ENCODE assay signal across 8 mouse cellular contexts in the genomic region with DNA sequence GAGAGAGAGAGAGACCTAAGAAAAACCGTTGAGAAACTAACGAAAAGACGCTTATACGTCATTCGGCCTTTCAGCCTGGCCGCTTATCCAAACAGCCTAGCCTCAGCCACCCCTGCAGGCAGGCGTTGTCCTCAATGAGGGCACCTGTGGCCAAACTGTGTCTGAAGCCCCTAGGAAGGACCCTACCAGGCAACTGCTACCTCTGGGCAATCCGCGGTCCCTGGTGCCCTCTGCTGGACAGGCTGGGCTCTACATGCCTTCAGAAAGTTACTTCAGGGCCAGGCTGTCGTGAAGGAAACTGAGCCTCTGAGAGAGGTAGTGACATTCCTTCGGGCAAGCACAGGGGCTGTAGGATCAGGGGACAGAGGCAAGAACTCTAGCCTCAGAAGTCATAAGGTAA.
DNase-seq lines count a peak whose midpoint lies in the region; ATAC-seq and TF ChIP-seq lines count a peak whose summit lies in the region.

No protein-coding gene starts in this region.

- no peak for TF ChIP-seq POLR2A in cortical plate, adult 2 months (IDR thresholded peaks at IDR 0.05; ENCODE audit: extremely low read depth, insufficient read depth, low read length)

- no peaks in the 10 kb centered on the region; the same call in 1 of the 2 replicates for H3K27me3 ChIP-seq in G1E (ENCODE audit: insufficient read depth, low read length)
- H3K27me3 ChIP-seq in neural tube, embryonic 12.5 days (replicated peaks) = 0 out of 2 replicates have a peak, but pooled peaks cover 3% of the 10 kb centered on the region

- H3K4me1 ChIP-seq in G1E (ENCODE audit: insufficient read depth, low read depth, low read length) = no peaks in the 10 kb centered on the region
- no peaks in the 10 kb centered on the region for H3K4me1 ChIP-seq in cortical plate, adult 2 months (ENCODE audit: control insufficient read depth, insufficient read depth, low read length)
- H3K4me1 ChIP-seq in neural tube, embryonic 12.5 days = peaks cover 14% of the 10 kb centered on the region

- DNase-seq in 3134 (ENCODE audit: extremely low read depth, insufficient read length, low spot score) = peak; percentile 53
- DNase-seq in G1E (ENCODE audit: low spot score) = no peak
- DNase-seq in gastrocnemius, postnatal 36 days = peak; percentile 47 to 60
- DNase-seq in kidney, adult 9 months = peak; percentile 63
- DNase-seq in lung, adult 18-20 months = peak; percentile 42 to 44
- peak; percentile 84 for DNase-seq in testis, postnatal 10 days (ENCODE audit: low spot score)

- H3K9me3 ChIP-seq in G1E (replicated peaks) = peaks cover 72% of the 10 kb centered on the region
- H3K9me3 ChIP-seq in neural tube, embryonic 12.5 days = no peaks in the 10 kb centered on the region

- intact Hi-C loops in gastrocnemius, postnatal 36 days (cut with DNase I) = loop anchor here (1.0 to 5.0 kb wide), 3 partner anchors 107 to 480 kb away; partner anchors contain the start of gene Sulf2

- H3K27ac ChIP-seq in cortical plate, adult 2 months (ENCODE audit: insufficient read depth, low read length) = no peak overlapping the region
- H3K27ac ChIP-seq in neural tube, embryonic 12.5 days = no peak overlapping the region

- H3K4me2 ChIP-seq in neural tube, embryonic 12.5 days (replicated peaks) = peak overlapping the region; percentile 14; the same call in 1 of the 2 replicates

- no peaks in the 10 kb centered on the region for H3K36me3 ChIP-seq in G1E (replicated peaks)
- peaks cover 30% of the 10 kb centered on the region for H3K36me3 ChIP-seq in neural tube, embryonic 12.5 days

- ATAC-seq in G1E (ENCODE audit: extremely low read depth, insufficient number of reproducible peaks, low FRiP score, poor library complexity, severe bottlenecking) = no peak
- ATAC-seq in neural tube, embryonic 12.5 days (ENCODE audit: low FRiP score, low read depth) = peak; percentile 64; the same call in 1 of the 2 replicates

- TF ChIP-seq CTCF in G1E (IDR thresholded peaks at IDR 0.05; ENCODE audit: low read depth, low read length) = peak; percentile 27; the same call in 1 of the 2 replicates
- TF ChIP-seq CTCF in cortical plate, adult 2 months (IDR thresholded peaks at IDR 0.05; ENCODE audit: extremely low read depth, insufficient read depth, low read length) = peak; percentile 96

- WGBS in neural tube, embryonic 12.5 days = 4% methylated on average over 11 of the region's 11 CpGs

- H3K9ac ChIP-seq in neural tube, embryonic 12.5 days = no peak overlapping the region

- no peak overlapping the region for H3K4me3 ChIP-seq in G1E (ENCODE audit: low read depth, low read length)
- no peak overlapping the region for H3K4me3 ChIP-seq in cortical plate, adult 2 months (ENCODE audit: insufficient read depth, low read length)
- no peak overlapping the region for H3K4me3 ChIP-seq in neural tube, embryonic 12.5 days
